Mouse (Mus musculus): Measurements from ENCODE around the gene Timm50. TPM values are rescaled to one million over a fixed set of nuclear protein-coding genes. Genes with fewer than 3 reads are reported as not detected.

The Timm50 gene
- polyA plus RNA-seq, 1 experiment from 2014 or later, result 205 TPM

Other genes with a start within 250 kb of the Timm50 start
- gene Fcgbp, start 240.8 kb downstream of the Timm50 start, polyA plus RNA-seq (2014; fragmentation: Nextera tagmentation; extraction: Ambion mirVana), result 0.40 and 0.41 TPM in 2 replicates
- gene 9530053A07Rik, start 182.6 kb downstream of the Timm50 start, polyA plus RNA-seq (2014; fragmentation: Nextera tagmentation; extraction: Ambion mirVana), result 0.01 and 0.06 TPM in 2 replicates
- gene Fbl, start 142.4 kb downstream of the Timm50 start, polyA plus RNA-seq (2014; fragmentation: Nextera tagmentation; extraction: Ambion mirVana), result 55.7 and 56.1 TPM in 2 replicates
- 19.2 and 20.1 TPM in 2 replicates for gene Dyrk1b, start 132.6 kb downstream of the Timm50 start, polyA plus RNA-seq (2014; fragmentation: Nextera tagmentation; extraction: Ambion mirVana)
- 12.8 and 16.2 TPM in 2 replicates for gene Eid2, start 44.2 kb downstream of the Timm50 start, polyA plus RNA-seq (2014; fragmentation: Nextera tagmentation; extraction: Ambion mirVana)
- 11.4 TPM in 2 replicates for gene Eid2b, start 34.3 kb downstream of the Timm50 start, polyA plus RNA-seq (2014; fragmentation: Nextera tagmentation; extraction: Ambion mirVana)
- gene Selenov, start 20.9 kb downstream of the Timm50 start, polyA plus RNA-seq (2014; fragmentation: Nextera tagmentation; extraction: Ambion mirVana), result 0.41 TPM in 1 of 2 replicates, not detected in the other
- 2.7 and 4.3 TPM in 2 replicates for gene Dll3, start 9.8 kb downstream of the Timm50 start, polyA plus RNA-seq (2014; fragmentation: Nextera tagmentation; extraction: Ambion mirVana)
- 89.0 and 94.7 TPM in 2 replicates for gene Supt5, start 26.7 kb upstream of the Timm50 start, polyA plus RNA-seq (2014; fragmentation: Nextera tagmentation; extraction: Ambion mirVana)
- gene Rps16, start 38.6 kb upstream of the Timm50 start, polyA plus RNA-seq (2014; fragmentation: Nextera tagmentation; extraction: Ambion mirVana), result 1,100 and 1,120 TPM in 2 replicates
- gene Plekhg2, start 60.5 kb upstream of the Timm50 start, polyA plus RNA-seq (2014; fragmentation: Nextera tagmentation; extraction: Ambion mirVana), result 73.2 and 79.6 TPM in 2 replicates
- 5.6 and 6.1 TPM in 2 replicates for gene Zfp36, start 68.2 kb upstream of the Timm50 start, polyA plus RNA-seq (2014; fragmentation: Nextera tagmentation; extraction: Ambion mirVana)
- gene Med29, start 80.6 kb upstream of the Timm50 start, polyA plus RNA-seq (2014; fragmentation: Nextera tagmentation; extraction: Ambion mirVana), result 51.5 and 53.5 TPM in 2 replicates
- 83.5 and 94.9 TPM in 2 replicates for gene Paf1, start 80.9 kb upstream of the Timm50 start, polyA plus RNA-seq (2014; fragmentation: Nextera tagmentation; extraction: Ambion mirVana)
- gene Gmfg, start 125.4 kb upstream of the Timm50 start, polyA plus RNA-seq (2014; fragmentation: Nextera tagmentation; extraction: Ambion mirVana), result 5.8 and 7.5 TPM in 2 replicates
- 5.8 and 6.3 TPM in 2 replicates for gene Lrfn1, start 139.9 kb upstream of the Timm50 start, polyA plus RNA-seq (2014; fragmentation: Nextera tagmentation; extraction: Ambion mirVana)
- not detected in 2 replicates for gene Ifnl2, start 198.4 kb upstream of the Timm50 start, polyA plus RNA-seq (2014; fragmentation: Nextera tagmentation; extraction: Ambion mirVana)
- not detected in 2 replicates for gene Ifnl3, start 210.8 kb upstream of the Timm50 start, polyA plus RNA-seq (2014; fragmentation: Nextera tagmentation; extraction: Ambion mirVana)
- gene Sycn, start 228.8 kb upstream of the Timm50 start, polyA plus RNA-seq (2014; fragmentation: Nextera tagmentation; extraction: Ambion mirVana), result not detected in 2 replicates
- not detected in 2 replicates for gene Nccrp1, start 235.2 kb upstream of the Timm50 start, polyA plus RNA-seq (2014; fragmentation: Nextera tagmentation; extraction: Ambion mirVana)

Measured in limb, embryonic 11.5 days (tissue).